Mouse (Mus musculus): ENCODE results near the gene Saa3.

- TF ChIP-seq CTCF (conservative IDR thresholded peaks at IDR 0.05; ENCODE audit: low read length) (no peak), POU5F1 (IDR thresholded peaks at IDR 0.05; ENCODE audit: borderline replicate concordance, low read length) (no peak)
These were observed 5.0 kb upstream of the Saa3 start for GRCm38 (mm10) chr7:46720460-46720859.
